Mouse (Mus musculus) heart, postnatal 36 days (tissue): Measurements from ENCODE around the gene Lrp10. TPM values are rescaled to one million over a fixed set of nuclear protein-coding genes. Genes with fewer than 3 reads are reported as not detected.

Experiments used
- DNase-seq, 2 experiments: peaks; one replicate each; pipeline ENCODE4 v3.0.0; 2021 to 2022
- intact Hi-C: fragments of 180-260 bp; cut with DNase I; formaldehyde crosslinking; loops from one replicate; pipeline ENCODE4 v1.15.1; 2025
- total RNA-seq, 2 experiments: library from RNA; stranded (reverse); gene quantifications; 2 replicates each; pipeline ENCODE4 v1.2.3; 2021

The Lrp10 gene
- 10 to 100 TPM; 55.5 to 57.6 TPM for total RNA-seq

DNA sequence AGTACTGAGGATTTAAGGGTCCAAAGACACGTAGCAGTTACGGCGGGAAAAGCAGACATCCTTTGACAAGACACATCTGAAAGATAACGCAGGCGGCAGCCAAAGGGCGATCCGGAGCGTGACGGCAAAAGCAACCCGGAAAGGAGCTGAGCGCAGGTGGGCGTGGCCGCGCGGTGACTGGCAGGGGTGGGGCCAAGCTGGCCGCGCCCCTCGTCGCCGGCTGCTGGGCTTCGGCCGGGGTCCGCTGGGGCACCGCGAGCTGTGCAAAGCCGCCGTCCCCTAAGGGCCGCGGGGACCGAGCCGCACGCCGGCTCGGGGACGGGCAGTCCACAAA is at the start of gene Lrp10:
Gene Lrp10 (plus strand): TSS at position 179 of the 334 bp plus-strand sequence.
- DNase-seq = peak; percentile 90 to 92
- intact Hi-C loops = loop anchor here (2.0 to 5.0 kb wide), 2 partner anchors 53 to 102 kb away; partner anchors contain the start of genes Oxa1l and Prmt5

- intact Hi-C loops = no loop called here
- no peak for DNase-seq
These were observed 48.5 kb upstream of the Lrp10 start for GRCm38 (mm10) chr14:54415241-54416020.

- DNase-seq = no peak
- intact Hi-C loops = no loop called here
These were observed 47.6 kb upstream of the Lrp10 start for GRCm38 (mm10) chr14:54416229-54416775.

GRCm38 (mm10) chr14:54416830-54417229 is 47.1 kb upstream of the Lrp10 start:
- intact Hi-C loops = no loop called here
- no peak for DNase-seq

DNA sequence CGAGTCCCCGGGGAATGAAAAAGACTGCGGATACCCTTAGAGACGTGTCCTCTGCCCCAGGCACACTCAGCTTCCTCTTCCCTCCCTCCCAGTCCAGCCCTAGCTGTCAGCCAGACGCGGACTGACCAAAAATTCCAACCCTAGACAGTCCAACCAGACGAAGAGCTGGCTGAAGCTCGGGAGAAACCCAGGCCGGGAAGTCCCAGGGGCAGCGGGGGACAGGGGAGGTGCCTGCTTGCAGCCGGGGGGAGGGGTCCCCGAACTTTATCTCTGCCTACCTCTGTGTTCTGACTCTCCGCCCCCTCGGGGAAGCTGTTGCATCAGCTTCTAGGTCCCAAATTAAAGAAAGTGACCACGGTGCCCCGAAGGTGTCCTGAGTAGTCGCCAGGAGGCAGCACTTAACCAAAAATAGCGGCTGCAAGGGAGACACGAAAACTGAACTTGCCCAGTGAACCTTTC is 46.3 kb upstream of the Lrp10 start, which contains the start of gene Slc7a7:
Gene Slc7a7 (minus strand): TSS at position 158 of the 459 bp plus-strand sequence.
- intact Hi-C loops = no loop called here
- DNase-seq = peak in 1 of 2 experiments; percentile 36

- intact Hi-C loops = no loop called here
- DNase-seq = no peak
These were observed 42.9 kb upstream of the Lrp10 start for GRCm38 (mm10) chr14:54421014-54421413.

- intact Hi-C loops = loop anchor here (1.0 kb wide), 1 partner anchor 26 kb away; no protein-coding TSS in a partner anchor
- no peak for DNase-seq
These were observed 40.5 kb upstream of the Lrp10 start for GRCm38 (mm10) chr14:54423406-54423805.

DNA sequence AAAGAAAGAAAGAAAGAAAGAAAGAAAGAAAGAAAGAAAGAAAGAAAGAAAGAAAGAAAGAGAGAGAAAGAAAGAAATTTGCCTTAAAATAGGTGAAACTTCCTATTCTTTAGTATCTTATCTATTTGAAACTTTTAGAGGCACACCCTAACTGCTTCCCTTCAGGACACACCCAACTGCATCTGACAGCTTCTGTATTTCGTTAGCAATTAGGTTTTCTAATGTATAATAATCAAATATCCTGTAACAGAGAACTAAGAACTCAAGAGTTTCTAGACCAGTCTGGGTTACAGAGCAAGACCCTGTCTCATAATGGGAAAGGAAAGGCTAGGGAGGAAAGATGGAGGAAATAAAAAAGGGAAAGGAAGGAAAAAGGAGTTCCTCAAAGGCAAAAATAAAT is 39.3 kb upstream of the Lrp10 start:
- intact Hi-C loops = no loop called here

GRCm38 (mm10) chr14:54425540-54425939 is 38.4 kb upstream of the Lrp10 start:
- DNase-seq = no peak
- intact Hi-C loops = no loop called here

More for the DNA sequence above, 39.3 kb upstream of the Lrp10 start:
- DNase-seq = no peak

DNA sequence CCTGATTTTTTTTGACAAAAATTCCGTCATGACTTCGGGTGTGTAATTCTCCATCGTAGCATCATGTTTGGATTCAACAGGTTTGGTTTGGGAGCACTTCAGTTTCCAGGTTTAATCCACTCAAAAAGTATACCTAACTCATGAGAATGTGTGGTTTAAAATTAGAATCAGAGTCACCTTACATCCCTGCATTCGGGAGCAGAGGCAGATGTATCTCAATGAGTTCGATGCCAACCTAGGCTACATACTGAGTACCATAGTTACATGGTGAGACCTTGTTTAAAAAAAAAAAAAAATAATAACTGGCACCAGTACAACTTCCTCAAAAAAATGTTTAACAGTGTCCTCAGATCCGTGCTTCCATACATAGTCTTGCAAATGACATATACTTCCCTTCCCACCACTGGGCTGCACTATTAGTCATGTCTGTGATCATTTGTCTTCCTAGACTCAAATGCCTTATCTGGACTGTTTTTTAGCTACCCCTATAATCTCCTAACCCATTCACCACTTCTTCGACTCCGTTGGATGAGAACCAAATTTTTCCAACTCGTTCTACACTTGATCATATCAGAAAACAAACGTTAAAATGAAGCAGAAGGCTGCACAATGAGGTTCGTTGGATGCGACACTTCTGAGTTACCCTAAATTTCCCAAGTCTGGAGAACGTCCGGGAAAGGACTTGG is 37.8 kb upstream of the Lrp10 start:
- intact Hi-C loops = no loop called here
- DNase-seq = no peak

- peak; percentile 91 to 94 for DNase-seq
These were observed 37.1 kb upstream of the Lrp10 start, which contains the start of gene Mrpl52 for GRCm38 (mm10) chr14:54426689-54427398. TSS of gene Mrpl52 (plus strand) at chr14:54426909.

GRCm38 (mm10) chr14:54427696-54428095 is 36.2 kb upstream of the Lrp10 start:
- DNase-seq = no peak
- intact Hi-C loops = no loop called here

More at GRCm38 (mm10) chr14:54426689-54427398, 37.1 kb upstream of the Lrp10 start, which contains the start of gene Mrpl52:
- intact Hi-C loops = no loop called here

- intact Hi-C loops = no loop called here
- DNase-seq = no peak
These were observed 35.5 kb upstream of the Lrp10 start for GRCm38 (mm10) chr14:54428421-54428820.

- no peak for DNase-seq
- intact Hi-C loops = no loop called here
These were observed 34.4 kb upstream of the Lrp10 start for GRCm38 (mm10) chr14:54429332-54430093.

GRCm38 (mm10) chr14:54430406-54431145 is 33.4 kb upstream of the Lrp10 start:
- intact Hi-C loops = no loop called here
- peak in 1 of 2 experiments; percentile 15 for DNase-seq

DNA sequence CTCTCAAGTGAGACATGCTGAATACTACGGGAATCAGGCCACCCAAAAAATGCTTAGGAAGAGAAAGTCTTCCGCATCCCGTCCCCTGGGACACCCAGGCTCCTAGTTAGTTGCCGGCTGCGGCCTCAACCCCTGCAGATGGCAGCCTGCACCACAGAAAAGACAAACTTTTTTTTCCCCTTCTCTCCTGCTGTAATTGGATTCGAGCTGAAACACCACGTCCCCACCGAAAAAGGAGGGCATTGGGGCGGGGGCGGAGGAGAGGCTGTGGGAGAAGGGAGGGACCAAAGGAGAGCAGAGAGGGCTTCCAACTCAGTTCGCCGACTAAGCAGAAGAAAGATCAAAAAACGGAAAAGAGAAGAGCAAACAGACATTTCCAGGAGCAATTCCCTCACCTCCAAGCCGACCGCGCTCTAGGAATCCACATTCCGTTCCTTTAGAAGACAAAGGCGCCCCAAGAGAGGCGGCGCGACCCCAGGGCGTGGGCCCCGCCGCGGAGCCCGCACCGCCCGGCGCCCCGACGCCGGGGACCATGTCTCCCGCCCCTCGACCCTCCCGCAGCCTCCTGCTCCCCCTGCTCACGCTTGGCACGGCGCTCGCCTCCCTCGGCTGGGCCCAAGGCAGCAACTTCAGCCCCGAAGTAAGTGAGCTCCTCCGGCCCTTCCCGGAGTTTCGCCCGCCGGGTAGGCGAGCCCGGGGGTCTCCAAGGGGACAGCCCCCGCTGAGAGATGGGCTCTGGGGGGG is 32.4 kb upstream of the Lrp10 start, which contains the start of gene Mmp14:
Gene Mmp14 (plus strand): TSS at position 279 of the 744 bp plus-strand sequence.
- DNase-seq = peak; percentile 62 to 70
- intact Hi-C loops = no loop called here

DNA sequence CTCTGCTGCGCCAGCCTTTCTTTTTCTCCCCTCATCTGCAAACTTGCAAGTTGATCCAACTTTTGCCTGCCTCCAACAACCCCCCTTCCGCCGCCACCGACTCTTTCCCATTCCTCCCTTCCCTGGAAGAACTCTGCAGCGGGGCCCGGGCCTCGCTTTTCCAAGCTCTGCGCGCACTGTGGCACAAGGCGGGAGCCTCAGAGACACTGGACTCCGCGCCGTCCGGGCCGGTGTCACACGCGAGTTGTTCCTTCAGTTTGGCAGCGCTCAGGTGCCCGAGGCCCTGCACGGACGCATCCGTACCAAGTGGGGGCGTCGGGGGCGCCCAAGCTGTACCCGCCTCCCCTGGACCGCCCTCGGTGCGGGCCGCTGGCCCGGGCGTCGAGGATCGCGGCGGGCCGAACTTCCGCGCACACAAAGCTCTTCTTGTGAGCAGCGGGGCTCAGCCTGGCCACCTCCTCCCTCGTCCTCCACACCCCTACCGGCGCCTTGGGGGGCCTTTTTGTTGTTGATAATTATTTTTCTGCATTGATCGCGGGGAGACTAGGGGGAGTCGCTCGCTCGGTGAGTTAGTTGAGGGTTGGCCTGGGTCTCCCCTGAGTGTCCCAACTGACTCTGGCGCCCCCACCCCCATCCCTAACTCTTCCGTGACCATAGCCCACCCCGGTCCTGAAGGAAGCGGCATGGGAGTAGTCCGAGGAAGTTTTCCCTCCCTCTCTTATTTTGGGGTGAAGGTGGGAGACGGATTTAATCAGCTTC is 31.7 kb upstream of the Lrp10 start:
- intact Hi-C loops = no loop called here
- DNase-seq = peak; percentile 46 to 60
